Mouse (Mus musculus) heart, adult 11 months (tissue): ENCODE measurements around the gene Alox12.

ENCODE experiments used
- DNase-seq: peaks from one replicate; pipeline ENCODE4 v3.0.0; 2022

The Alox12 gene

GRCm38 (mm10) chr11:70238591-70239440 is 16.3 kb downstream of the Alox12 start:
- peak; percentile 95 for DNase-seq

- DNase-seq: peak; percentile 100
Measured at GRCm38 (mm10) chr11:70237457-70238167, 17.5 kb downstream of the Alox12 start, which contains the start of gene 0610010K14Rik. Gene 0610010K14Rik, minus strand, starts transcription at chr11:70237914.

- DNase-seq: peak; percentile 95
Measured at GRCm38 (mm10) chr11:70236717-70237116, 18.4 kb downstream of the Alox12 start.

- peak; percentile 91 for DNase-seq
Measured at GRCm38 (mm10) chr11:70235254-70235900, 19.8 kb downstream of the Alox12 start.

GRCm38 (mm10) chr11:70234497-70234896 is 20.7 kb downstream of the Alox12 start:
- peak; percentile 93 for DNase-seq

- DNase-seq: peak; percentile 97
Measured at GRCm38 (mm10) chr11:70234037-70234436, 21.1 kb downstream of the Alox12 start.

- DNase-seq: peak; percentile 96
Measured at GRCm38 (mm10) chr11:70233016-70233415, 22.1 kb downstream of the Alox12 start.

- peak; percentile 98 for DNase-seq
Measured at GRCm38 (mm10) chr11:70232546-70232945, 22.6 kb downstream of the Alox12 start.

GRCm38 (mm10) chr11:70230239-70230727 is 24.9 kb downstream of the Alox12 start:
- peak; percentile 99 for DNase-seq

GRCm38 (mm10) chr11:70229260-70230010 is 25.7 kb downstream of the Alox12 start, which contains the start of gene Bcl6b:
Gene Bcl6b, minus strand, starts transcription at chr11:70229798.
- DNase-seq: peak; percentile 98

- DNase-seq: peak; percentile 99
Measured at GRCm38 (mm10) chr11:70228828-70229227, 26.3 kb downstream of the Alox12 start.

GRCm38 (mm10) chr11:70227661-70228245 is 27.4 kb downstream of the Alox12 start:
- DNase-seq: peak; percentile 93

GRCm38 (mm10) chr11:70227126-70227525 is 28.0 kb downstream of the Alox12 start:
- DNase-seq: no peak

GRCm38 (mm10) chr11:70226602-70226890 is 28.6 kb downstream of the Alox12 start:
- DNase-seq: no peak

GRCm38 (mm10) chr11:70225798-70226601 is 29.2 kb downstream of the Alox12 start:
- DNase-seq: peak; percentile 92

- DNase-seq: peak; percentile 99
Measured at GRCm38 (mm10) chr11:70223724-70224123, 31.4 kb downstream of the Alox12 start.

- DNase-seq: peak; percentile 98
Measured at GRCm38 (mm10) chr11:70221603-70222500, 33.3 kb downstream of the Alox12 start.

- DNase-seq: peak; percentile 100
Measured at GRCm38 (mm10) chr11:70220731-70221602, 34.2 kb downstream of the Alox12 start, which contains the start of gene Slc16a13. Gene Slc16a13, minus strand, starts transcription at chr11:70221064.

- DNase-seq: no peak
Measured at GRCm38 (mm10) chr11:70220323-70220722, 34.8 kb downstream of the Alox12 start.
